Mouse (Mus musculus): Measurements from ENCODE around the gene Kctd13.
A peak's percentile ranks its signal among the peaks of the same experiment; 100 is the strongest.

Kctd13 gene

GRCm38 (mm10) chr7:126941801-126942200 lies 13.1 kb downstream of the Kctd13 start:
- no peak for DNase-seq (ENCODE audit: low spot score in 2 of 2)

- DNase-seq (ENCODE audit: low spot score in 2 of 2) = no peak
Measured at GRCm38 (mm10) chr7:126946530-126946929, 17.9 kb downstream of the Kctd13 start.

GRCm38 (mm10) chr7:126948626-126949025 lies 19.9 kb downstream of the Kctd13 start:
- DNase-seq (ENCODE audit: low spot score in 2 of 2) = no peak

GRCm38 (mm10) chr7:126949403-126949792 lies 20.7 kb downstream of the Kctd13 start, which contains the start of gene Asphd1:
Gene Asphd1 (minus strand): TSS chr7:126949582.
- peak; percentile 89 to 93 for DNase-seq (ENCODE audit: low spot score in 2 of 2)

GRCm38 (mm10) chr7:126949793-126950646 lies 21.3 kb downstream of the Kctd13 start, which contains the start of gene Sez6l2:
Gene Sez6l2 (plus strand): TSS chr7:126950563.
- DNase-seq (ENCODE audit: low spot score in 2 of 2) = peak; percentile 90 to 92

GRCm38 (mm10) chr7:126950647-126951615 lies 22.3 kb downstream of the Kctd13 start:
- DNase-seq (ENCODE audit: low spot score in 2 of 2) = peak; percentile 59 to 65

GRCm38 (mm10) chr7:126951741-126952140 lies 23.1 kb downstream of the Kctd13 start:
- DNase-seq (ENCODE audit: low spot score in 2 of 2) = no peak

- no peak for DNase-seq (ENCODE audit: low spot score in 2 of 2)
Measured at GRCm38 (mm10) chr7:126952646-126953045, 24.0 kb downstream of the Kctd13 start.

GRCm38 (mm10) chr7:126955125-126955524 lies 26.4 kb downstream of the Kctd13 start:
- DNase-seq (ENCODE audit: low spot score in 2 of 2) = no peak

GRCm38 (mm10) chr7:126959780-126960179 lies 31.1 kb downstream of the Kctd13 start:
- DNase-seq (ENCODE audit: low spot score in 2 of 2) = no peak

GRCm38 (mm10) chr7:126961095-126961494 lies 32.4 kb downstream of the Kctd13 start:
- DNase-seq (ENCODE audit: low spot score in 2 of 2) = no peak

GRCm38 (mm10) chr7:126961965-126962364 lies 33.3 kb downstream of the Kctd13 start:
- no peak for DNase-seq (ENCODE audit: low spot score in 2 of 2)

- DNase-seq (ENCODE audit: low spot score in 2 of 2) = no peak
Measured at GRCm38 (mm10) chr7:126963548-126964286, 35.0 kb downstream of the Kctd13 start.

GRCm38 (mm10) chr7:126965568-126965967 lies 36.9 kb downstream of the Kctd13 start:
- DNase-seq (ENCODE audit: low spot score in 2 of 2) = no peak

- DNase-seq (ENCODE audit: low spot score in 2 of 2) = no peak
Measured at GRCm38 (mm10) chr7:126967361-126967760, 38.7 kb downstream of the Kctd13 start.

GRCm38 (mm10) chr7:126975493-126975892 lies 46.8 kb downstream of the Kctd13 start:
- no peak for DNase-seq (ENCODE audit: low spot score in 2 of 2)

- DNase-seq (ENCODE audit: low spot score in 2 of 2) = no peak
Measured at GRCm38 (mm10) chr7:126975893-126975949, 47.0 kb downstream of the Kctd13 start, which contains the start of gene Cdipt. Gene Cdipt (plus strand): TSS chr7:126975914.

- DNase-seq (ENCODE audit: low spot score in 2 of 2) = peak; percentile 97 to 98
Measured at GRCm38 (mm10) chr7:126975950-126976866, 47.5 kb downstream of the Kctd13 start, which contains the start of gene Cdiptos. Gene Cdiptos (minus strand): TSS chr7:126976098.

- no peak for DNase-seq (ENCODE audit: low spot score in 2 of 2)
Measured at GRCm38 (mm10) chr7:126976878-126977459, 48.3 kb downstream of the Kctd13 start.

- DNase-seq (ENCODE audit: low spot score in 2 of 2) = no peak
Measured at GRCm38 (mm10) chr7:126978841-126979240, 50.2 kb downstream of the Kctd13 start.

GRCm38 (mm10) chr7:126981601-126982000 lies 52.9 kb downstream of the Kctd13 start:
- DNase-seq (ENCODE audit: low spot score in 2 of 2) = no peak

Data from right cerebral cortex, postnatal 10 days (tissue).